Mouse (Mus musculus) heart, postnatal 10 days (tissue): ENCODE data around the gene Dhrs11. TPM values are rescaled to one million over a fixed set of nuclear protein-coding genes. Genes with fewer than 3 reads are reported as not detected.
A peak's percentile ranks its signal among the peaks of the same experiment; 100 is the strongest.
"Not testable (repeated sequence)": the region's sequence is repeated elsewhere in the genome, so short reads cannot be mapped to it uniquely, and the experiment has no call there.

ENCODE experiments used
- DNase-seq, 2 experiments: peaks; one replicate each; pipeline ENCODE4 v3.0.0; 2021
- intact Hi-C: fragments of 180-260 bp; cut with DNase I; formaldehyde crosslinking; loops from one replicate; pipeline ENCODE4 v1.15.1; 2025
- total RNA-seq, 2 experiments: library from RNA; stranded (reverse); gene quantifications; 2 replicates each; pipeline ENCODE4 v1.2.3; 2021

Gene Dhrs11
- total RNA-seq = 10 to 100 TPM; 89.9 to 97.0 TPM

GRCm38 (mm10) chr11:84828516-84829399, at the start of gene Dhrs11:
Gene Dhrs11, minus strand, starts transcription at chr11:84828994.
- peak; percentile 98 for DNase-seq
- intact Hi-C loops = no loop called here

DNA sequence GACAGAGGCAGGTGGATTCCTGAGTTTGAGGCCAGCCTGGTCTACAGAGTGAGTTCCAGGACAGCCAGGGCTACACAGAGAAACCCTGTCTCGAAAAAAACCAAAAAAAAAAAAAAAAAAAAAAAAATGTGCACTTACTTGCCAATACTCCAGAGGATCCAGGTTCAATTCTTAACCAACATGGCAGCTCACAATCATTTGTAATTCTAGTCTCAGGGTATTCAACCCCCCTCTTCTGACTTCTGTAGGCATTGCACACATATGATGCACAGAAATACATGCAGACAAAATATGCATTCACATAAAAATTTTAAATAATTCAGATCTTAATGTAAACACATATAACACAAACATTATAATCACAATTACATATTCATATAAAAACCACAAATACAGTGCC, 47.2 kb upstream of the Dhrs11 start:
- DNase-seq, intact Hi-C loops: not testable (repeated sequence)

GRCm38 (mm10) chr11:84873042-84873833, 44.4 kb upstream of the Dhrs11 start:
- intact Hi-C loops = no loop called here
- no peak for DNase-seq

DNA sequence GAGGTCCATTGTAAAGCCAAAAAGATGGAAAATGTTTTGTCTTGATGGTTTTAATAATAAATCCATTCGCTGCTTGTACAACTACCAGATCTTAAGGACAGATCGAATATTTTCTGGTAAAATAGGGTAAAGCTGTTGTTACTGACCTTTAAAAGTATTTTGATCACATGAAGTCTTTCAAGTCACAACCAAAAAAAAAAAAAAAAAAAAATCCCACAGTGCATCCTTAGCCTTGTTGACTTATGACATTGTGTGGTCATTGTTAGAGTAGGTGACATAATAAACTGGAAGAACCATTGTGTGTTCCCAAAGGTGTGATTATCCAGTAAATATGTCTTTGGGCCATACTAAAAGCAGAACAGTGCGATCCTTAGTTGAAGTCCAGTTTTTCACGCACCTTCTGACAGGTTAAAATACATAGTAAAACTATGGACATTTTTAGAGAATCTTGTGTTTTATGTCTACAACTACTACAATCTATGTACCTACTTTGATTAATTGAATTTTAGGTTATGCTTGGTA, 42.8 kb upstream of the Dhrs11 start:
- intact Hi-C loops = loop anchor here (1.0 kb wide), 1 partner anchor 8 kb away; no protein-coding TSS in a partner anchor

DNA sequence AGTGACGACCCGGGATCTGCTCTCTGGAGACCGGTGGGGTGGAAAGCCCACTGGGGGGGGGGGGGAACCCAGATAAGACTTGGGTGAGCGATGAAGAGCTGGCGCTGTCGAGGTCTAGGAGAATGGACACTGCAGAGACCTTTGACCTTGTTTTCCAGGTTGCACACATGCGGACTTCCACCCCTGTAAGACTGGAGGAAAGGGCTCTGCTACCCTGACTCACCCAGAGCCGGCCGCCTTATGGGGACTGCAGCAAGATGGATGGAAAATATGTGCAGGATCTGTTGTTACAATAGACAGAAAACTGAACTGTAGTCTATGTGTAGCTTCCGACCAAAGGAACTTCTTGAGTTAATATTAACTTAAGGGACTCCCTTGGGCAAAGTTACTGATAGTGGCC, 42.3 kb upstream of the Dhrs11 start:
- intact Hi-C loops = loop anchor here (1.0 kb wide), 1 partner anchor 8 kb away; no protein-coding TSS in a partner anchor
- no peak for DNase-seq

More for the DNA sequence above, 42.8 kb upstream of the Dhrs11 start:
- DNase-seq = no peak

DNA sequence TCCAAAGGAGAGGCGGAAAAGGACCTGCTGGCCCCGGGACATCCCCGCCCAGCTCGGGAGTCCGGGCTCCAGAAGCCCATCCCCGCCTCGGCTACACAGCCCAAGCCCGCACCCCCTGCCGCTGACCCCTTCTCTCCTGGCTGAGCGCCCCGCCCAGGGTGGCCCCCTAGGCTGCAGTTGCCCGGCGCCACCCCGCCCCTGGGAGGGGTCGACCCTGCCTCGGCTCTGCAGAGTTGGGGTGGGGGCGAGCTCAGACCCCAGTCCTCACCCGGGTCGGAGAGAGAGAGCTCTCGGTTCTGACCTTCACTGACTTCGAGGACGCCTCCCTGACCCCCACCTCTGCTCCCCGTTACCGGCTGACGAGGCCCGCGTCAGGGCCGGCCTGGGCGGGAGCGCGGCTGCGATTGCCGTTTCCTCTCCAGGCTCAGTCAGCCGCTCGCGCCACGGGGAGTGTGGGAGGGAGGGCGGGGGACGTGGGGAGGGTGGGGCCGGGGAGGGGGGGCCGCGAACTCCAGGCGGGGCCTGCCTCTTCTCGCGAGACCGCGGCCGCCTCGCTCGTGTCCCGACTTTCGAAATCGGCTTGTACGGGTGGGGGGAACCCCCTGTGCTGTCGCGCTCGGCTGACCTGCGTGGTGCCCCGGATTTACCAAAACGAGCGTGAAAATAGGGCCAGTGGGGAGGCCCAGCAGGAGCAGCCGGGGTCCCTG, 41.7 kb upstream of the Dhrs11 start, which contains the start of gene Ggnbp2:
Ggnbp2 (minus strand) TSS at position 481 of the 707 bp plus-strand sequence.
- peak; percentile 92 to 94 for DNase-seq
- intact Hi-C loops = loop anchor here (1.0 kb wide), 1 partner anchor 9 kb away; no protein-coding TSS in a partner anchor

DNA sequence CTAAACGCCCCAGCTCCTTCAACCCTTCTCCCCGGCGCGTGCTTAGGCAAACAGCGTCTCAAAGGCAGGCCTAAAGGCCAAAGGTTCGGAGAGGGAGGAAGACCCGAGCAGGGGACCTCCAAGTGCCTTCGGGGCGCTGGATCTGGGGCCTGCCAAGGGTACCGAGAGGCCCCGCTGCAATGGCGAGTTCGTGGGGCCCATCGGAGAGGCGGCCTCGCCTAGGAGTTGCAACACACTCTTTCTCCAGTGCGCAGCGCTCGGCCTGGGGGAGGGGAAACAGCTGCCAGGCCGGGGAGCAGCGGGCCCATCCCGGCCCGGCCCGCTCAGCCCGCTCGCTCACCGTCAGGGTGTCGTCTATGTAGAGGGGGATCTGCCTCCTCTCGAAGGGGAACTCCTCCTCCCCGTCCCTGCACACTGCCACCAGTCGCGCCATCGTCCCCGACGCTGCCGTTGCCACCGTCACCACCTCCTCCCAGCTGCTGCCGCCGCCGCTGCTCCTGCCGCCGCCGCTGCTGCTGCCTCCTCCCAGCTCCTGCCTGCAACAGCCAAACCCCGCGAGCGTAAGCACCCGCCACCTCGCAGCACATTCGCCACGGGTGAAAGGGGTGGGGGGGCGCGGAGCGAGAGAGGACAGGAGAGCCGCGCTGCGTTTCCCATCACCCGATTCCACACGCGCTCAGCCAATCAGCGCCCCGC, 40.9 kb upstream of the Dhrs11 start:
- DNase-seq = peak; percentile 95 to 97
- intact Hi-C loops = loop anchor here (5.0 kb wide), 1 partner anchor 37 kb away; no protein-coding TSS in a partner anchor

DNA sequence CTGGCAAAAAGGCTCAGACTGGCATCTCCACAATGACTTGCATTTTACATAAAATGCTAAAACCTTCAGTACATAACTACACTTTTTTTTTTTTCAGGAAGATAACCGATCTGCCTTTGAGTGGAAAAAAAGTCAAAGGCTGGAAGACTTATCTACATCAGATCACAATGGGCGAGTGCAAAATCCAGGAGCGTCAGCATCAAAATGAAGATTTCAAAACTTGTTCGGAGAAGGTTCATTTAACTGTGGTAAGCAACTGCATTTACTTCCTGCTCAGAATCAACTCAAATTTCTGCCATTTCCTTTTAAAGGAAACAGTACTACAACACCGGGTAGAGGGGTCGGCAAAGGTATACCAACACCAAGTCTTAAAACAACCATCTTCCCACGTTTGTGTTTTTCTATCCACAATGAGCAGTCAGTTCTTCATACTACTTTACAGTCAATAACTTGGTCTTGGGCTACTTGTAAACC, 40.0 kb upstream of the Dhrs11 start:
- intact Hi-C loops = loop anchor here (5.0 kb wide), 1 partner anchor 37 kb away; no protein-coding TSS in a partner anchor
- DNase-seq = no peak

- DNase-seq = no peak
- intact Hi-C loops = loop anchor here (5.0 kb wide), 1 partner anchor 35 kb away; no protein-coding TSS in a partner anchor
Measured at GRCm38 (mm10) chr11:84867586-84867985, 38.8 kb upstream of the Dhrs11 start.

- intact Hi-C loops = loop anchor here (5.0 kb wide), 1 partner anchor 33 kb away; no protein-coding TSS in a partner anchor
Measured at GRCm38 (mm10) chr11:84865268-84865667, 36.5 kb upstream of the Dhrs11 start.

GRCm38 (mm10) chr11:84855285-84855684, 26.5 kb upstream of the Dhrs11 start:
- intact Hi-C loops = no loop called here
- no peak for DNase-seq

More at GRCm38 (mm10) chr11:84865268-84865667, 36.5 kb upstream of the Dhrs11 start:
- no peak for DNase-seq

- intact Hi-C loops = no loop called here
- DNase-seq = no peak
Measured at GRCm38 (mm10) chr11:84847475-84848090, 18.8 kb upstream of the Dhrs11 start.

DNA sequence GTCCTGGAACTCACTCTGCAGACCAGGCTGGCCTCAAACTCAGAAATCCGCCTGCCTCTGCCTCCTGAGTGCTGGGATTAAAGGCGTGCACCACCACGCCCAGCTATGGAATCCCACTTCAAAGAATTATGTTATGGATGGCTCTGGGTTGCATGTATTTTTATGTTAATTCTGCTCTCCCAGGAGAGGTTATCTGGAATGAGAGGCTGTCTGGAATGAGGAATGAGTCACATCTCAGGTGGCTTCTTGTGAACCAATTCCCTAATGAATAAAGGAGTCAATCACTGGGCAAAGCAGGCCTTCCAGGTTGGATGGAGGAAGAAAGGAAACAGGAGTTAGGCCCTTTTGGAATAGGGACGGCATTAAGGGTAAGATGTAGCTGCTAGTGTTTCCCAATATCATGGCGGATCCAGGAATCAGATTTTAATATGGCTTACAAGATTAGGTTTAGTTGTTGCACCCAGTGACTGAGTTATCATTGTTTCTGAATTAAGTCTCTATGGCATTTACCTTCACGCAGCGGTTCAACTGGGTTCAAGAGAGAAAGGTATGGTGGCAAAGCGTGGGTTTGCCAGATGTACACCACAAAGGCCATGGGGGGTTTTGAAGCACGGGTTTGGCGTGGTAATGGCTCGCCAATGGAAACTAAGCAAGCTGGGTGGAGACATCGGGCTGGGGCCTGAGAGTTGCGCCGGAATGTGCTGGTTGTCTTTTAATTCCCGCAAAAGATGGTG, 18.1 kb upstream of the Dhrs11 start:
- intact Hi-C loops = no loop called here

DNA sequence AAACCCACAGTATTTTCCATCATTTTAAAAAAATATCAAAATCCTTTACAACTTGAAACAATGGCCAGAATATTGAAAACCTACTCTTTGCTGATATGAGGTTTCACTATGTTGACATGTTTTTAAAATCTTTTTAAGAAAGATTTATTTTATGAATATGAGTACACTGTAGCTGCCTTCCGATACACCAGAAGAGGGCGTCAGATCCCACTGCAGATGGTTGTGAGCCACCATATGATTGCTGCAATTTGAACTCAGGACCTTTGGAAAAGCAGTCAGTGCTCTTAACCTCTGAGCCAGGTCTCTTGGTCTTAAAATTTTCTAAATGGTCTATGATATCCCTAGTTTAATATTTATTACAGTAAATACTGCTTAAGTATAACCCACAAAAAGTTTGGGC, 10.5 kb upstream of the Dhrs11 start:
- DNase-seq = no peak
- intact Hi-C loops = no loop called here

More for the DNA sequence above, 18.1 kb upstream of the Dhrs11 start:
- no peak for DNase-seq

- DNase-seq, intact Hi-C loops: not testable (repeated sequence)
Measured at GRCm38 (mm10) chr11:84829495-84829894, 701 bp upstream of the Dhrs11 start.

DNA sequence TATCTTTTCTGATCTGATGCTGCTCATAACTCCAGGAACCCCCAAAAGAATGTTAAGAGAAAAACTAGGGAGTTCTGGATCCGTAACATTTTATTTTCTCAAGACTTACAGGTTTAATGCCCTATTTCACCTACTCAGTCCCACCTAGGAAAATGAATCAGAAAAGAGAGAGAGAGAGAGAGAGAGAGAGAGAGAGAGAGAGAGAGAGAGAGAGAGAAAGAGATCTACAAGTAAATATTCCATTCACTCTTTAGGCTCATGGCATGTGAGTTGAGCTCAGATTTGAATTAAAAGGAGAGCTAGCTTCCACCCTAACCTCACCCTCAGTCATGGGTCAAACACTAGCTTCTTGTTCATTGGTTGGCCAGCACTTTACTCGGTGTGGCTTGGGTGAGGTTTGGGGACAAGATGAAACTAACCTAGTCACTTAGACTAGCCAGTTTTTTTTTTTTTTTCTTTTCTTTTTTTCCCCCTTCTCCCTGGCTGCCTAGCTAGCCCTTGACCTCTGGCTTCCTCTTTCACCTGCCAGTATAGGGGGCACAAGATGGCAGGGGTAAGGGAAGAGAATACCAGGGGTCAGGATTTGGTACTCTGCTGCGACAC, 792 bp downstream of the Dhrs11 start:
- peak; percentile 39 to 45 for DNase-seq
- intact Hi-C loops = no loop called here

DNA sequence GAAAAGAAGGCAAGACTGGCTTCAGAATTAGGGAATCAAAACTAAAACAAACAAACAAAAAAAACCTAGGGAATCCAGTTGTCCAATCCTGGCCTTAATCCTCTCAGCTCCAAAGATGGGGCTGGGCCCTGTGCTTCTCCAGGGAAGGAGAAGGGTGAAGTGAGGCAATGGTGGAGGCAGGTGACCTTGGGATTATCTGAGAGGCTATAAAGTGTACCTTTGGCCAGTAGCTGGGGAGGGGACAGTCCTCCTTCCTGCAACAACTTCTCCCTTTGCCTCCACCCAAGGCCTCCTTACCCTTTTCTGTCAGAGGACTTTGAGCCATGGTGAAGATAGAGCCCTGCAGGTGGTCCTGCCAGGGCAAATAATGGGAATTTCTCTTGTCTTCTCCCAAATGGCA, 1.3 kb downstream of the Dhrs11 start:
- DNase-seq = peak; percentile 26 to 48
- intact Hi-C loops = no loop called here

GRCm38 (mm10) chr11:84826185-84826584, 2.6 kb downstream of the Dhrs11 start:
- DNase-seq = peak; percentile 88 to 90
- intact Hi-C loops = no loop called here
